ENCODE assay signal across 1 mouse cellular context in the genomic region with DNA sequence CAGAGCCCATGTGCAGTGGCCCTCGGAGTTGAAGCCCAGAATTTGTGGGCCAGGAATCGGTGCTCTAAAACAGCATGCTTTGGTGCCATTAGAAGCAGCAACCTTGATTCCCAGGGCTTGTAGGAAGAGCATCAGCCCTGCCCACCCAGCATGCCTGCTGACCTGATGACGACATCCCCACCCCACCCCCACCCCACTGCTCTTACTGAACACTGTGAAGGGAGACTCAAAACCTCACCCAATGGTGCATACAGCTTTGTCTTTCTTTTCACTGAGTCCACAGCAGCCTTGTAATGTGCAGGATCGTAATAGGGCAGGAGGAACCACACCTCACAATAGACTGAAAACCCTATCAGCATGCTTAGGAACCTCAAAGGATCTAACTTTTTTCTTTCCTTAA.
TF ChIP-seq lines count a peak whose summit lies in the region.

No protein-coding gene starts in this region.

TF ChIP-seq in CH12.LX, 34 proteins besides CTCF, POLR2A, EP300 and RAD21 (continued from another document):
- TF ChIP-seq TBP (conservative IDR thresholded peaks at IDR 0.05; ENCODE audit: low read depth, low read length) (no peak), HCFC1 (IDR thresholded peaks at IDR 0.05; ENCODE audit: low read depth, low read length) (no peak), BHLHE40 (IDR thresholded peaks at IDR 0.05; ENCODE audit: low read depth, low read length) (no peak), USF2 (conservative IDR thresholded peaks at IDR 0.05; ENCODE audit: low read depth, low read length) (no peak), GABPA (IDR thresholded peaks at IDR 0.05; ENCODE audit: insufficient replicate concordance, low read depth, low read length) (no peak)
TF ChIP-seq in CH12.LX: peak in this region for 0.
